Comparison of ENCODE assay signal across 28 mouse cellular contexts in the genomic region with DNA sequence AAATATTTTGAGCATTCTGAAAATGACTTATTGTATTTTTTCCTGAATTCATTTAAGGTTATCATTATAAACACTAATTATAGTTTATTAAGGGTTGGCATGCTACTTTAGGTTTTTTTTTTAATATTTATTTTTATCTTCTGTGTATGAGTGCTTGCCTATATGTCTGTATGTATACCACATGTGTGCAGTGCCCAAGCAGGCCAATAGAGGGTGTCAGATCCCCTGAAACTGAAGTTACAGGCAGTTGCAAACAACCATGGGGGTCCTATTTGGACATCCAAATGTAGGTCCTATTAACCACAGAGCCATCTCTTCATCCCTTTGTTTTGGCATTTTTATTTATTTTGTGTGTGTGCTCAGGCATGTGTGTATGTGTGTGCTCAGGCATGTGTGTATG.
DNase-seq lines count a peak whose midpoint lies in the region; ATAC-seq and TF ChIP-seq lines count a peak whose summit lies in the region.
"Had no signal": no experiment of that assay in that cellular context is flagged by ENCODE, and none has a peak within 500 bp of the region (broad histone marks: within the 10 kb centered on the region; RNA-seq: fewer than 3 reads in every experiment).

No protein-coding gene starts in this region.

- ATAC-seq in heart, embryonic 11.5 days (replicated peaks; ENCODE audit: insufficient number of reproducible peaks, low FRiP score, low TSS enrichment), result no peak
- ATAC-seq in liver, embryonic 14.5 days (ENCODE audit: insufficient read depth), result no peak
- ATAC-seq: forebrain, embryonic 14.5 days; liver, embryonic 12.5 days; midbrain, embryonic 13.5 days had no signal

- H3K9ac ChIP-seq in heart, adult 2 months (ENCODE audit: low read depth, low read length), result no peak overlapping the region
- no peak overlapping the region for H3K9ac ChIP-seq in heart, embryonic 11.5 days (ENCODE audit: low read depth, low read length)
- H3K9ac ChIP-seq in liver, embryonic 14.5 days (replicated peaks), result no peak overlapping the region
- H3K9ac ChIP-seq: embryonic facial prominence, embryonic 12.5 days; heart, embryonic 13.5 days; hindbrain, embryonic 14.5 days; limb, embryonic 12.5 days; liver, embryonic 12.5 days; midbrain, embryonic 13.5 days had no signal

- H3K36me3 ChIP-seq in heart, adult 2 months (ENCODE audit: control insufficient read depth, insufficient read depth, low read length), result peaks cover 16% of the 10 kb centered on the region
- no peaks in the 10 kb centered on the region for H3K36me3 ChIP-seq in heart, embryonic 11.5 days (ENCODE audit: control insufficient read depth, insufficient read depth, low read length)
- H3K36me3 ChIP-seq in liver, embryonic 14.5 days (replicated peaks; ENCODE audit: control insufficient read depth, insufficient read depth, low read depth), result no peaks in the 10 kb centered on the region
- H3K36me3 ChIP-seq in E14TG2a.4 (ENCODE audit: insufficient read depth, low read length), result no peaks in the 10 kb centered on the region
- H3K36me3 ChIP-seq: embryonic facial prominence, embryonic 12.5 days; midbrain, embryonic 13.5 days had no signal

- TF ChIP-seq CTCF in heart, adult 2 months (IDR thresholded peaks at IDR 0.05), result peak; percentile 41
- peak; percentile 35; the same call in 1 of the 2 replicates for TF ChIP-seq CTCF in liver, embryonic 14.5 days (IDR thresholded peaks at IDR 0.05; ENCODE audit: low read depth)
- peak; percentile 58 for TF ChIP-seq CTCF in E14TG2a.4 (conservative IDR thresholded peaks at IDR 0.05; ENCODE audit: low read length)
- peak; percentile 4; the same call in 1 of the 2 replicates for TF ChIP-seq CTCF in brain, embryonic 14.5 days (IDR thresholded peaks at IDR 0.05; ENCODE audit: borderline replicate concordance, extremely low read depth, insufficient read depth, insufficient read length)

- H3K27me3 ChIP-seq in heart, adult 2 months (ENCODE audit: control insufficient read depth, insufficient read depth, low read length), result no peaks in the 10 kb centered on the region
- H3K27me3 ChIP-seq in heart, embryonic 11.5 days (ENCODE audit: control insufficient read depth, insufficient read depth, low read length), result no peaks in the 10 kb centered on the region
- no peaks in the 10 kb centered on the region for H3K27me3 ChIP-seq in liver, embryonic 14.5 days (ENCODE audit: control insufficient read depth, insufficient read depth, low read length)
- no peaks in the 10 kb centered on the region for H3K27me3 ChIP-seq in E14TG2a.4 (ENCODE audit: insufficient read depth, low read length)
- H3K27me3 ChIP-seq: embryonic facial prominence, embryonic 12.5 days; heart, embryonic 13.5 days; limb, embryonic 12.5 days; liver, embryonic 12.5 days; megakaryocyte, embryonic 14.5 days; midbrain, embryonic 13.5 days had no signal

- no peak overlapping the region for H3K4me2 ChIP-seq in heart, embryonic 11.5 days
- H3K4me2 ChIP-seq in liver, embryonic 14.5 days (ENCODE audit: low read depth), result no peak overlapping the region
- H3K4me2 ChIP-seq: embryonic facial prominence, embryonic 12.5 days; heart, embryonic 13.5 days; hindbrain, embryonic 14.5 days; limb, embryonic 12.5 days; liver, embryonic 12.5 days; midbrain, embryonic 13.5 days had no signal

- TF ChIP-seq EP300 in heart, adult 2 months (IDR thresholded peaks at IDR 0.05; ENCODE audit: insufficient read depth, low read depth, low read length), result no peak
- no peak for TF ChIP-seq EP300 in liver, embryonic 14.5 days (IDR thresholded peaks at IDR 0.05; ENCODE audit: low read depth)

- peak in 1 of 2 experiments; percentile 7 for DNase-seq in heart, adult 2 months
- no peak for DNase-seq in liver, embryonic 14.5 days (ENCODE audit: low read depth in 3 of 3, low spot score in 3 of 3)
- DNase-seq in liver, result no peak
- no peak for DNase-seq in brain, embryonic 14.5 days (ENCODE audit: low read depth)
- DNase-seq in thymus, postnatal 4 days, result no peak
- DNase-seq: adrenal gland, adult 8-10 months; cerebellum, adult 11 months; cerebellum, adult 9-10 months; cerebellum, postnatal 36 days; embryo, embryonic 11 days; gastrocnemius, postnatal 36 days; heart, adult 18-20 months; heart, postnatal 10 days; kidney, adult 18-20 months; kidney, postnatal 4 days; lung, adult 2 months; lung, postnatal 4 days; thymus, postnatal 14 days had no signal

- peaks cover 19% of the 10 kb centered on the region for H3K4me1 ChIP-seq in heart, adult 2 months (ENCODE audit: control insufficient read depth, insufficient read depth, low read length)
- peaks cover 19% of the 10 kb centered on the region for H3K4me1 ChIP-seq in heart, embryonic 11.5 days (ENCODE audit: control insufficient read depth, insufficient read depth, low read length)
- H3K4me1 ChIP-seq in liver, embryonic 14.5 days (replicated peaks; ENCODE audit: control insufficient read depth in 2 of 2, insufficient read depth in 2 of 2, low read length in 1 of 2), result peaks cover 36 to 49% of the 10 kb centered on the region in 2 experiments
- no peaks in the 10 kb centered on the region for H3K4me1 ChIP-seq in E14TG2a.4 (replicated peaks; ENCODE audit: low read depth, low read length)

- no peaks in the 10 kb centered on the region for H3K9me3 ChIP-seq in heart, embryonic 11.5 days (replicated peaks; ENCODE audit: control insufficient read depth, low read length)
- H3K9me3 ChIP-seq in liver, embryonic 14.5 days (ENCODE audit: control insufficient read depth, low read length), result no peaks in the 10 kb centered on the region
- H3K9me3 ChIP-seq in E14TG2a.4 (ENCODE audit: low read length), result no peaks in the 10 kb centered on the region
- H3K9me3 ChIP-seq: embryonic facial prominence, embryonic 12.5 days; heart, embryonic 13.5 days; liver, embryonic 12.5 days; midbrain, embryonic 13.5 days had no signal

- peaks cover 5% of the 10 kb centered on the region for H3K79me2 ChIP-seq in heart, adult 2 months (replicated peaks; ENCODE audit: control insufficient read depth, insufficient read depth, low read length)

- intact Hi-C loops in heart, adult 2 months (cut with DNase I), result loop anchor here (5.0 kb wide), 1 partner anchor 40 kb away; no protein-coding TSS in a partner anchor

- no peak overlapping the region for H3K27ac ChIP-seq in heart, adult 2 months
- no peak overlapping the region for H3K27ac ChIP-seq in heart, embryonic 11.5 days (ENCODE audit: low read depth, low read length)
- no peak overlapping the region for H3K27ac ChIP-seq in liver, embryonic 14.5 days
- H3K27ac ChIP-seq: embryonic facial prominence, embryonic 12.5 days; heart, embryonic 13.5 days; hindbrain, embryonic 14.5 days; limb, embryonic 12.5 days; midbrain, embryonic 13.5 days had no signal

- H3K4me3 ChIP-seq in heart, adult 2 months, result no peak overlapping the region
- no peak overlapping the region for H3K4me3 ChIP-seq in heart, embryonic 11.5 days (ENCODE audit: low read depth, low read length)
- H3K4me3 ChIP-seq in liver, embryonic 14.5 days (ENCODE audit: insufficient read depth in 1 of 2, low read depth in 2 of 2, low read length in 2 of 2), result no peak overlapping the region
- H3K4me3 ChIP-seq in E14TG2a.4 (replicated peaks; ENCODE audit: low read length), result no peak overlapping the region
- H3K4me3 ChIP-seq: embryonic facial prominence, embryonic 12.5 days; heart, embryonic 13.5 days; limb, embryonic 12.5 days; liver, embryonic 12.5 days; megakaryocyte, embryonic 14.5 days; midbrain, embryonic 13.5 days had no signal

- no peak for TF ChIP-seq POLR2A in heart, adult 2 months (IDR thresholded peaks at IDR 0.05; ENCODE audit: insufficient read depth, low read depth, low read length)
- TF ChIP-seq POLR2A in brain, embryonic 14.5 days (IDR thresholded peaks at IDR 0.05; ENCODE audit: borderline replicate concordance, extremely low read depth, insufficient read depth, insufficient read length, poor library complexity, severe bottlenecking), result no peak

Comparison
In these comparisons a context has a peak if more than half of its experiments do, and no peak if none do; other contexts are left out.
1. CTCF ChIP-seq: peak in every context shown above with its lines; median percentile 58 in E14TG2a.4; 41 in heart, adult 2 months; 35 in liver, embryonic 14.5 days; 4 in brain, embryonic 14.5 days.